ENCODE assay signal across 8 mouse cellular contexts in the genomic region with DNA sequence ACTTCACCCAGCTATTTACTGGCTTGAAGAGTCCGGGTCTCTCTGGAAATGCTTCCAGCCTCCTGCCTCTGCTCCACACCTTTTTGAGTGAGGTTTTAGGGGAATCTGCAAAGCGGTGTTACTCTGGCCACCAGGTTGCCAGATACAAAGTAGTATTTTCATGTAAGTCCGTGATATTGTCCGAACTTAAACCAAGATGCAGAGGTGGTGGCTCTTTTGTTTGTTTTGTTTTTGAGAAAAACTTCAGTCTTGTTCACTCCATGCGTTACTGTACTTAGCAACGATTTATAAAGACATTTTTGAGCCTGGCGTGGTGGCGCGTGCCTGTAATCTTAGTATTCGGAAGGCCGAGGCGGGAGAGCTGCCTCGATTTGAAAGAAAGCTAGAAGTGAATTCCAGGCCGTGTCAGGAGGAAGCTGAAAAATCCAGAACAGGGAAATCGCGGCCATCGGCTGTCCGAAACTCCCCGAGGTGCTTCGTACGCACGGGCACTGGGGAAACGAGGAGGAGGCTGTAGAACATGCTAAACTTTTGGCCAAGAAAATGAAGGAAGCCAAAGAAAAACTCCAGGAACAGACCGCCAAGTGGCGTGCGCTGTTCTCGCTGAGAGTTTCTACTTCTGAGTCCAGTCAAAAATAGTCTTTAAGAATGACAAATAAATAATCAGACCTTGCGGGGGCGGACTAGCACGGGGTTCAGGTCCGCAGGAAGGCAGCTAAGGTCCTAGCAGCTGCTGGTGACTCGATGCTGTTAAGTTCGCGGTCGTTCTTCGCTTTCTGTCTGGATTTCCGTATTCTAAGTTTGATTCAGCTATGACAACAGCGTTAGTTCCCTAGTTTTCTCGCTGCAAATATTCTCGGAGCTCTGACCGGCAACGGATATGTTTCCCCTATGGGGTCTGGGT. TPM values are rescaled to one million over a fixed set of nuclear protein-coding genes. Genes with fewer than 3 reads are reported as not detected.
DNase-seq lines count a peak whose midpoint lies in the region; ATAC-seq and TF ChIP-seq lines count a peak whose summit lies in the region.

No protein-coding gene starts in this region.

- no peak for TF ChIP-seq CTCF in embryonic fibroblast, embryonic 13.5 days (IDR thresholded peaks at IDR 0.05; ENCODE audit: borderline replicate concordance, insufficient read depth, low read length)
- TF ChIP-seq CTCF in liver, postnatal 0 days (IDR thresholded peaks at IDR 0.05; ENCODE audit: low read depth), result no peak; the same call in 1 of the 2 replicates

- no peaks in the 10 kb centered on the region for H3K36me3 ChIP-seq in hindbrain, embryonic 15.5 days
- no peaks in the 10 kb centered on the region for H3K36me3 ChIP-seq in liver, postnatal 0 days (replicated peaks; ENCODE audit: insufficient read depth, low read length)
- H3K36me3 ChIP-seq in neural tube, embryonic 14.5 days (ENCODE audit: control insufficient read depth, insufficient read depth, low read length), result no peaks in the 10 kb centered on the region

- no peak for TF ChIP-seq EP300 in liver, postnatal 0 days (IDR thresholded peaks at IDR 0.05; ENCODE audit: low read depth)

- peaks cover 5% of the 10 kb centered on the region; the same call in 1 of the 2 replicates for H3K4me1 ChIP-seq in embryonic fibroblast, embryonic 13.5 days (ENCODE audit: control insufficient read depth, insufficient read depth, low read length)
- peaks cover 36% of the 10 kb centered on the region for H3K4me1 ChIP-seq in hindbrain, embryonic 15.5 days (replicated peaks)
- peaks cover 28% of the 10 kb centered on the region for H3K4me1 ChIP-seq in liver, postnatal 0 days (ENCODE audit: insufficient read depth)
- H3K4me1 ChIP-seq in neural tube, embryonic 14.5 days (ENCODE audit: control insufficient read depth, insufficient read depth, low read length), result peaks cover 7% of the 10 kb centered on the region; the same call in 1 of the 2 replicates

- H3K27ac ChIP-seq in embryonic fibroblast, embryonic 13.5 days (ENCODE audit: insufficient read depth, low read length), result peak overlapping the region; percentile 67
- H3K27ac ChIP-seq in hindbrain, embryonic 15.5 days (replicated peaks), result 0 out of 2 replicates have a peak overlapping the region, but pooled peaks have one; percentile 17
- H3K27ac ChIP-seq in liver, postnatal 0 days (ENCODE audit: low read depth), result peak overlapping the region; percentile 76
- H3K27ac ChIP-seq in neural tube, embryonic 14.5 days (ENCODE audit: low read depth, low read length), result no peak overlapping the region

- H3K4me3 ChIP-seq in embryonic fibroblast, embryonic 13.5 days (ENCODE audit: insufficient read depth, low read length), result peak overlapping the region; percentile 65
- peak overlapping the region; percentile 36 for H3K4me3 ChIP-seq in hindbrain, embryonic 15.5 days
- peak overlapping the region; percentile 56 for H3K4me3 ChIP-seq in liver, postnatal 0 days (ENCODE audit: low read depth, low read length)
- peak overlapping the region; percentile 26 for H3K4me3 ChIP-seq in neural tube, embryonic 14.5 days (ENCODE audit: low read depth, low read length)

- no peaks in the 10 kb centered on the region for H3K9me3 ChIP-seq in hindbrain, embryonic 15.5 days
- H3K9me3 ChIP-seq in liver, postnatal 0 days (ENCODE audit: low read length), result no peaks in the 10 kb centered on the region
- no peaks in the 10 kb centered on the region for H3K9me3 ChIP-seq in neural tube, embryonic 14.5 days (ENCODE audit: control insufficient read depth, low read length)

- 0 out of 2 replicates have a peak, but pooled peaks have one; percentile 4 for ATAC-seq in frontal cortex, adult (ENCODE audit: low TSS enrichment)
- ATAC-seq in hindbrain, embryonic 15.5 days (ENCODE audit: low FRiP score, low read depth), result no peak
- peak; percentile 35 for ATAC-seq in liver, postnatal 0 days
- no peak for ATAC-seq in neural tube, embryonic 14.5 days (ENCODE audit: low read depth)

- WGBS in hindbrain, embryonic 15.5 days, result under 1% methylated on average over 42 of the region's 42 CpGs
- WGBS in liver, postnatal 0 days (ENCODE audit: insufficient replicate concordance), result 1% methylated on average over 42 of the region's 42 CpGs
- 1% methylated on average over 42 of the region's 42 CpGs for WGBS in neural tube, embryonic 14.5 days

- H3K9ac ChIP-seq in hindbrain, embryonic 15.5 days, result 0 out of 2 replicates have a peak overlapping the region, but pooled peaks have one; percentile 7
- peak overlapping the region; percentile 69 for H3K9ac ChIP-seq in liver, postnatal 0 days (replicated peaks)
- no peak overlapping the region for H3K9ac ChIP-seq in neural tube, embryonic 14.5 days (replicated peaks; ENCODE audit: low read depth, low read length)

- H3K4me2 ChIP-seq in hindbrain, embryonic 15.5 days, result peak overlapping the region; percentile 59
- H3K4me2 ChIP-seq in liver, postnatal 0 days (ENCODE audit: low read depth, low read length), result peak overlapping the region; percentile 79
- H3K4me2 ChIP-seq in neural tube, embryonic 14.5 days (ENCODE audit: low read depth, low read length), result peak overlapping the region; percentile 45

- peak; percentile 44 for TF ChIP-seq POLR2A in embryonic fibroblast, embryonic 13.5 days (IDR thresholded peaks at IDR 0.05; ENCODE audit: low read depth, low read length)

- H3K27me3 ChIP-seq in hindbrain, embryonic 15.5 days, result peaks cover 17% of the 10 kb centered on the region
- H3K27me3 ChIP-seq in liver, postnatal 0 days (ENCODE audit: insufficient read depth, low read length), result no peaks in the 10 kb centered on the region
- peaks cover 5% of the 10 kb centered on the region; the same call in 1 of the 2 replicates for H3K27me3 ChIP-seq in neural tube, embryonic 14.5 days (ENCODE audit: control insufficient read depth, insufficient read depth, low read length)

- DNase-seq in frontal cortex, postnatal 25 days (ENCODE audit: low spot score in 2 of 2), result no peak
- DNase-seq in MN1 (ENCODE audit: low spot score), result peak; percentile 51
- peak; percentile 38 for DNase-seq in liver, postnatal 0 days
- DNase-seq in left cerebral cortex, adult 8-10 months (ENCODE audit: low spot score in 2 of 2), result no peak

RNA-seq across cellular contexts. Expression of a gene that starts 3.7 kb away (rescaled TPM):
- polyA plus RNA-seq in embryonic fibroblast, embryonic 13.5 days (2011; ENCODE audit: insufficient read length, low read depth, missing spikeins), result 1.2 and 1.5 TPM in 2 replicates
- polyA plus RNA-seq in hindbrain, embryonic 15.5 days (2015; fragmentation: Nextera tagmentation; extraction: Ambion mirVana), result 14.0 and 16.0 TPM in 2 replicates
- 0.13 and 0.29 TPM in 2 replicates for polyA plus RNA-seq in liver, postnatal 0 days (2015; fragmentation: Nextera tagmentation; extraction: Ambion mirVana)
- polyA plus RNA-seq in neural tube, embryonic 14.5 days (2014; fragmentation: Nextera tagmentation; extraction: Ambion mirVana), result 13.4 and 14.2 TPM in 2 replicates
- total RNA-seq in left cerebral cortex, adult 8-10 months (2022), result 10 to 100 TPM in 2 of 4 experiments, 1 to 10 TPM in 2; 9.8 to 11.6 (median 10.5) TPM

RNA-seq across cellular contexts. Expression of a gene that starts 5.6 kb away (rescaled TPM):
- 6.3 and 6.6 TPM in 2 replicates for polyA plus RNA-seq in embryonic fibroblast, embryonic 13.5 days (2011; ENCODE audit: insufficient read length, low read depth, missing spikeins)
- 4.4 and 4.8 TPM in 2 replicates for polyA plus RNA-seq in hindbrain, embryonic 15.5 days (2015; fragmentation: Nextera tagmentation; extraction: Ambion mirVana)
- polyA plus RNA-seq in liver, postnatal 0 days (2015; fragmentation: Nextera tagmentation; extraction: Ambion mirVana), result 1.1 and 1.8 TPM in 2 replicates
- 3.5 and 3.8 TPM in 2 replicates for polyA plus RNA-seq in neural tube, embryonic 14.5 days (2014; fragmentation: Nextera tagmentation; extraction: Ambion mirVana)
- total RNA-seq in left cerebral cortex, adult 8-10 months (2022), result 10 to 100 TPM; 12.3 to 15.5 (median 13.0) TPM

RNA-seq across cellular contexts. Expression of a gene that starts 44.5 kb away (rescaled TPM):
- polyA plus RNA-seq in embryonic fibroblast, embryonic 13.5 days (2011; ENCODE audit: insufficient read length, low read depth, missing spikeins), result 44.8 and 51.5 TPM in 2 replicates
- 83.6 and 85.1 TPM in 2 replicates for polyA plus RNA-seq in hindbrain, embryonic 15.5 days (2015; fragmentation: Nextera tagmentation; extraction: Ambion mirVana)
- polyA plus RNA-seq in liver, postnatal 0 days (2015; fragmentation: Nextera tagmentation; extraction: Ambion mirVana), result 30.6 and 34.2 TPM in 2 replicates
- 79.0 and 97.5 TPM in 2 replicates for polyA plus RNA-seq in neural tube, embryonic 14.5 days (2014; fragmentation: Nextera tagmentation; extraction: Ambion mirVana)
- total RNA-seq in left cerebral cortex, adult 8-10 months (2022), result 10 to 100 TPM; 76.5 to 77.3 (median 76.7) TPM

RNA-seq across cellular contexts. Expression of a gene that starts 44.6 kb away (rescaled TPM):
- polyA plus RNA-seq in embryonic fibroblast, embryonic 13.5 days (2011; ENCODE audit: insufficient read length, low read depth, missing spikeins), result 5.7 and 7.7 TPM in 2 replicates
- polyA plus RNA-seq in hindbrain, embryonic 15.5 days (2015; fragmentation: Nextera tagmentation; extraction: Ambion mirVana), result 7.3 and 7.6 TPM in 2 replicates
- polyA plus RNA-seq in liver, postnatal 0 days (2015; fragmentation: Nextera tagmentation; extraction: Ambion mirVana), result 0.63 and 1.1 TPM in 2 replicates
- 7.2 and 7.7 TPM in 2 replicates for polyA plus RNA-seq in neural tube, embryonic 14.5 days (2014; fragmentation: Nextera tagmentation; extraction: Ambion mirVana)
- 10 to 100 TPM; 45.8 to 51.8 (median 49.3) TPM for total RNA-seq in left cerebral cortex, adult 8-10 months (2022)

Comparison
In these comparisons a context has a peak if more than half of its experiments do, and no peak if none do; other contexts are left out.
1. ATAC-seq: peak in frontal cortex, adult (single experiment) and liver, postnatal 0 days (single experiment); none in hindbrain, embryonic 15.5 days (single experiment) and neural tube, embryonic 14.5 days (single experiment).
2. DNase-seq: peak in MN1 (single experiment) and liver, postnatal 0 days (single experiment); none in frontal cortex, postnatal 25 days (0 of 2) and left cerebral cortex, adult 8-10 months (0 of 2).
3. Peak in every context shown above with its lines, with median percentiles within 50 percentile points of each other: H3K4me3 ChIP-seq and H3K4me2 ChIP-seq.